Mouse (Mus musculus): ENCODE data around the gene Zbtb38.
"Not testable (repeated sequence)": the region's sequence is repeated elsewhere in the genome, so short reads cannot be mapped to it uniquely, and the experiment has no call there.

Zbtb38 gene

DNA sequence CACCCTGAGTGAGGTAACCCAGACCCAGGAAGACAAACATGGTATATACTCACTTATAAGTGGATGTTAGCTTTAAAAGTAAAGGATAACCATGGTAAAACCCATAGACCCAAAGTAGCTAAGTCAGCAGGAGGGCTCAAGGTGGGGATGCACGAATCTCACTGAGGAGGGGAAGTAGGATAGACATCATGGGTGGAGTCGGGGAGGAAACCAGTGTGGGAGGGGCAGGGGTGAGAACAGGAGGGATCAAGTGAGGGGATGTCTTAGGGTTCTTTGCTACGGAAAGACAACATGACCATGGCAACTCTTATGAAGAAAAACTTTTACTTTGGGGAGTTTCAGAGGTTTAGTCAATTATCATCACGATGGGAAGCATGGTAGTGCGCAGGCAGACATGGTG is 74.0 kb downstream of the Zbtb38 start:
- no peak for DNase-seq

DNA sequence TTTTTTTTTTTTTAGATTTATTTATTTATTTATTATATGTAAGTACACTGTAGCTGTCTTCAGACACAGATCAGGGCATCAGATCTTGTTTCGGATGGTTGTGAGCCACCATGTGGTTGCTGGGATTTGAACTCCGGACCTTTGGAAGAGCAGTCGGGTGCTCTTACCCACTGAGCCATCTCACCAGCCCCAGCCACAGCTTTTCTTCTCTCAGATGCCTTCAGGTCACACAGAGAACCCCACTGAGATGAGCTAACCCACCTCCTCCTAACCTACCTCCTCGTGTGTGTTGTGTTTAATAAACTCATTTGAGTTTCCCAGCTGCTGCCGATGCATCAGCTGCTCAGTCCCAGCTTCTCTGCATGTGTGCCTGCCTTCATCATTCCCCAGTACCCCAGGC is 74.9 kb downstream of the Zbtb38 start:
- not testable (repeated sequence) for DNase-seq

DNA sequence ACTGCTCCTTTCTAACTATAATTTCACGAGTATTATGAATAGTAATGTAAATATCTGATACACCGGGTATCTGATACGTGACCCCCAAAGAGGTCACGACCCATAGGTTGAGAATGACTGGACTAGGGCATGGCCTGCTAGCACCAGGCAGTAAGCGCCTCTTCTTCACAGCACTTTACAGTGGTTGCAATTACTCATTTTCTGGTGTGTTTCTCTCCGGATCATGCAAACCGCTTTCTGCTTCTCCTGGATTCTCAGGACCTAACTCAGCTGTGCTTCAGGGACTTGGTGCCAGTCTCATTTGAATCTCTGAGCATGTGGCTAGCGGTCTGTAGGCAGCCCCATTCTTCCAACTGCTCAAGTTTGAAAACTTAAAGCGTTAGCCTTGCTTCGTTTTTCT is 76.0 kb downstream of the Zbtb38 start:
- no peak for DNase-seq

DNA sequence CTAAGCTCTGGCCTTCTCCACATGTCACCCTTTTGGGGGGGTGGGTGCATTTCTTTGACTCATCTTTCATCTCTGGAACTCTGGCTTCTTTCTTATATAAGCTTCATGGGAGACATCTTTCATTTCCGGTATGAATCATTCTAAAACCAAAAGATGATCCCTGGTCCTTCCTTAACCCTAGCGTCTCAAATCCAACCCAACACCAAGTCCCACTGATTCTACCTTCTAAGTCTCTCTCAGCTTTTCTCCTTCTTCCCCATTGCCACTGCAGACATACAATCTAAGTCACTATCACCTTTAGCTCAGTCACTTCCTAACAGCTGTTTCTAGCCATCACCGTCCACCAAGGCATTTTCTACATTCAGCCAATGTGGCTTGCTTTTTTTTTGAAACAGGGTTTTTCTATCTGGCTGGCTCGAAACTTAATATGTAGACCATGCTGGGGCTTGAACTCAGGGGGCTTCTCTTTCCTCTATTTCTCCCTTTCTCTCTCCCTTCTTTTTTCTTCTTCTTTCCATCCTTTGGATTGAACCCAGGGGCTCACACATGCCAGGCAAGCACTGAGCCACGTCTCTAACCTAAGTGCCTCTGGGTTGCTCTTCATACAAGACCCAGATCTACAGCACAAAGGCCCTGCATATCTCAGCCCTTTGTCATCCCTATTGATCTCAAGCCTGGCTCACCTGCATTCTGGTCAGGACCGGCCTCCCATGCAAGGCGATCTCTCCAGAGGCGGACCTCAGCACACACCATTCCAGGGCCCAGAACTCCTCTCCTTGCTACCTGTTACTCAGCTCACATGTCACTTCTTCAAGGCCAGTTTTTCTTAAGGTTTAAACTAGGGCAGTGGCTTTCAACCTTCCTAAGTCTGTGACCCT is 76.6 kb downstream of the Zbtb38 start:
- no peak for DNase-seq

DNA sequence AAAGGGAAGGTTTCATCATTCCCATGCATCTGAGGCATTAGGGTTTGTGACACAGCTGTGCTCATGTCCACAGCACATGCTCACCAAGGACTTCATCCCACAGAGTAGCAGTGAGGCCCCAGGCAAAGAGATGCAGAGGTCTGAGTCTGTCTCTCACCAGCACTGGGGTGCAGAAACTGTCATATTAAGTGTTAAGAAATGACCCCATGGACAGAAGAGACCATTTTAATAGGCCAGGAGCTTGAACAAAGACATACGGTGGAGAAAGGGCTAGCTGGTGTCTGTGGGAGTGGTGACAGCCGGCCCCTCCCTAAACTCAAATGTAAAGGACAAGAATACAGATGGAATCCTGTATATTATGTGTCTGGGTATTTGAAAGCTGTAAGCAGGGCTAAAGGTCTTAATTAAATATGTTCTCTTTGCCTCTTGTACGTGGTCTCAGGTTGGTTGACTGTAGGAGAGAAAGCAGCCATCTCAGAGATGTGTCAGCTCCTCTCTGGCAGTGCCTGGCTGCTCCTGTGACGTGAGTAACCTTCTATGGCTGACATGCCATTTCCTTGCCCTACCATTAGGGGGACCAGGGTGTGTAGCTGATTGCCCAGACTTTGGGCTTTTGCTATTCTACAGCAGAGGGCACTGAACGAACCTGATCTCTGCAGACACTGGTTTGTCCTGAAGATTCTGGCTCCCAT is 77.4 kb downstream of the Zbtb38 start:
- DNase-seq = peak; percentile 79

DNA sequence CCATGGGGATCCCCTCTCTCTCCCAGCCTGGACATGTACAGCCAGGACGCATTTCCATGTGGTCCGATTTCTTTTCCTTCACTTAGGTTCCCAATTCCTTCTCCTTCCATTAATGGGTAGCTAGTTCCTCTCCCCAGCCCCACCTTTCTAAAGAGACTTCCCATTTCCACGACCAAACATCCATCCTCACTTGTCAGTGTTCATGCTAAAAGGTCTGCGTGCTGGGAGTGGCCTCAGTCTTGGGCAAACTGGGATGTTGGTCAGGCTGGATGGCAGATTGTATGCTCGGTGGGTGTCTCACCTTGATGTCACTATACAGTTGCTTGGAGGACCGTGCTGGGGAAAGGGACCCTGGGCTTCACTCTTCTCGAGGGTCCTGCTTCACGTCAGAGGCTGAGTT is 78.3 kb downstream of the Zbtb38 start:
- DNase-seq = no peak

DNA sequence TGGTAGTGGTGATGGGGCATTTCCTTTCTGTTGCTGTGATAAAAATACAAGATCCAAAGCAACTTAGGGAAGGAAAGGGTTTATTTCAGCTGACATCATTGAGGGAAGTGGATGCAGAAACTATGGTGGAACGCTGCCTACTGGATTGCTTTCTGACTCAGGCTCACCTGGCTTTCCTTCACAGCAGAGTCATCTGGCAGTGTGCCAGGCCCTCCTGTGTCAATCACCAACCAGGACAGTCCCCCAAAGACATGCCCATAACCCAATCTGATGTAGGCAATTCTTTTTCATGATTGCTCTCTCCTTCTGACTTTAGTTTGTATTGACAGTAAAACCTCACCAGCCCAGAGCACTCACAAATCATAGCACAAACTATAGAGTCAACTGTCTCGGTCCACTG is 80.2 kb downstream of the Zbtb38 start:
- DNase-seq = no peak

DNA sequence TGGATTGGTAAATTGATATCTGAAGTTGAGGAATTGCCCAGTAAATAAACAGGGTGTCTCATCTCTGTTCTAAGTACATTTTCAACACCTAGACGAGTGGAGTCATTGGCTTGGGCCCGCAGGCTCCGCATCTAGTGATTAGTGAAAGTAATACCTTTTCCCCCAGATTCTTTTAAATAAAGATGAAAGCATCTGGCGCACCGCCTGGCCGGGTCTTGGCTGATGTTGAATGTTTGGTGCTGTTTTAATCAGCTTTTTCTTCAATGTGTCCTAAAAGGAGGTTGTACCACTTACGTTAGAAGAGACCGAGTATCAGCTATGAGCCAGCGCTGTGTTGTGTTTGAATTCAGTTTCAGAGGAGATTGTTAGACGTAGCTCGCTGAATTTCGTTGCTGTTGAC is 81.4 kb downstream of the Zbtb38 start:
- no peak for DNase-seq

DNA sequence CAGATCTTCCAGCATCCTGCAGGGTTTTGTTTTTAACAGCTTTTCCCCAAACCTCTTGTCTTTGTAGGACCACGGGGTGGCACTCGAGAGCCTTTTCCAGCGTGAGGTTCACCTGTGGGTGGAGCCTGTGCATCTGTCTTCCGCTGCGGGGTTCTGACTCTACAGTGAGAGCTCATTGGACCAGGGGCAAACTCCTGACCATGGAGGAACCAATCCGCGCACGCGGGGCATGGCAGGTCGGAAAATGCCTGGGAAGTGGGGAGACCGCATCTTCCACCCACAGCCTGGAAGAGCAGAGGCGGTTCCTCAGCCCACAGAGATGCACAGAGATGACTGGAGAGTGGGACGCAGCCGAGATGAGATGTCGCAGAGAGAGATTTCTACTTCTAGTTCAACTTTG is 82.8 kb downstream of the Zbtb38 start:
- peak; percentile 98 for DNase-seq

DNA sequence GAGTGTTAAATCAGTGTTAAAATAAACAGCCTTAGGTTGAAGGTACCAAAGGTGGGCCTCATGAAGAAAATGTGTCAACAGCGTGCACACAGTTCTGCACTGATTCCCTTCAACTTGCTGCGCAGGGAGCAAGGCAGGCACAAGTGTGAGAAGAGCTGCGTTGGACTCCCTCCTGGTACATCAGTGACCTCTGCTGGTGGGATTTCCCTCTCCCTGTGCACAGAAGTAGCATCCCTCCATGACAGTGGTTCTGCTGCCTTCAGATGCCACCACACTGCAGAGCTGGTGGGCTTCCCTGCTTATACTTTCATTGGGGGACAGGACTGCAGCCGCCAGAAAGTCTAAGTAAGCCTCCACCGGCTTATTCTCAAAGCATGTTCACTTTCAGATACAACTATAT is 84.0 kb downstream of the Zbtb38 start:
- DNase-seq = peak; percentile 78

DNA sequence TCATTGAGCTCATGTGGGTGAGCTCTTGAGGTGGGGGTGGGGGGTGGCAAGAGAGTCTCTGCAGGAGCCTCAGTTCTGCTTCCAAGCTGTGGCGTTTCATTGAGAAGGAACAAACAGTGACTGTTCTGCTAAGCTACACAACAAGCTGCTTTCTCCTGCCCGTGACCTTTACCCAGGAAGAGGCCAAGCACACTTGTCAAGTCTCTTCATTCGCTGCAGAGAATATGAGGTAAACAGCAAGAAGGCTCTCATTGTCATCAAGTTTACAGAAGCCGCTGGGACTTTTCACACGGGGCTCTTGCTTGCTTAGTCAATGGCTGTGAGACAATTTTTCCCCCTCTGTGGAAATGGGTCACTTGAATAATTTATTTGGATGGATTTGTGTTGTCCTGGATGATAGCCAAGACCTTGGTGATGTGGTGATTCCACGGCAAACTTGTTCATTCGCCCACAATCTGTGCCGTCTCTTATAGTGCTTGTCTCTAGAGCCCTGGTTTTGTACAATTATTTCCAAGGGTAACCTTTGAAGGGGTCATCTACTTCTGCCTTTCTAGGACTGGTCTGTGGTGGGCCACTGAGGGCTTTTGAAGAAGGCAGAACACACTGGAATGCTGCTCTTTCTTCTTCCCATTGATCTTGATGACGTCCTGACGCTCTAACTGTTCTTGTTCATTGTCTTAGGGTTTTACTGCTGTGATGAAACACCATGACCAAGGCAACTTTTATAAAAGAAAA is 92.0 kb downstream of the Zbtb38 start:
- no peak for DNase-seq

DNA sequence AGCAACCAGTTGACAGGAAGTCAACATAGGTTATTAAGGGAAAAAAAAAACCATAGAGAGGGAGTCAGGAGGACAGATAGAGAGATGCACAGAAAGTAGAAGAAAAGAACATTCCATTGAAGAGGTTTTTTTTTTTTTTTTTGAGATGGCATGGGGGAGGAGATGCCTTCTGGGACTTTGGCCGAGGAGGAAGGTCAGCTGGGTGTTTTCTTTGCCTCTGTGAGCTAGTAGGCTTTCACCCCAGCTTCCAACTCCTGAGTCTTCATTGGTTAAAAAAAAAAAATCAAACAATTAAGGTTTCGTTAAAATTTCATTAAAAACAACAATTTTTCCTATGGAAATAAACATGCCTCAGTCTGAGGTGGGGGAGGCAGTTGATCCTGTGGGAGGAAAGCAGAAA is 92.8 kb downstream of the Zbtb38 start:
- no peak for DNase-seq

DNA sequence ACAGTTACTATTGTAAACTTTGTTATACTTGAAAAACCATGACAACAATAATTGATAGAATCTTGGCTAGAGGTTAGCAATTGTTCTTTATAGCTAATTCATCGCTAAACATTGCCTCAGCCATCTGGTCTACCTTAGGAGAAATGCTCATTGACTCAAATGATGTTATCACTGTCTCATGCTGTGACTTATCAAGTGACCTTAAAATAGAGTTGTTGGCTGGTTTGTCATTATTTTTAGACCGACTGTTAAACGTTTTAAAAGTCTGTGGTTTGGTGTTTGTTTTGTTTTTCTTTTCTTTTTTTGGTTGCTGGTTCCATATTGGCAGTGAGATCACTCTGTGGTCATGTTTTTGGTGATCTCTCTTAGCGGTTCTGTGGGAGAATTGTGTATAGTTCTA is 99.1 kb downstream of the Zbtb38 start:
- DNase-seq = no peak

DNA sequence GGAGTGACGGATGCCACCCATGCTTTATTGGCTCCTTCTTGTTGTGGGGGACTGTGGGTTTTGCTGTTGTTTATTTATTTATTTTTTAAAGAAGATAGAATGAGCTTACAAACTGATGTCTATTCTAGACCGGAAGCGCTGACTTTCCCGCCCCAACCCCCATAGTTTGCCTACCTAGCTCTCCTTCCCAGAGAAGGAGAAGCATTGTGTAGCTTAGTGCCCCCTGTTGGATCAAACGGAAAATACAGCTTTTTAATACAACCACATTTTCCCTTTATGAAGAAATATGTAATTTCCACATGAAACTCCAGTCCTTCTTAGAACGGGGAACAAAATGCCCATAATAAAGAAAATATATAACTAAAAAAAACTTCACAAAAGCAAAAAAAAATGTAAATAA is 99.9 kb downstream of the Zbtb38 start:
- DNase-seq = peak; percentile 57

DNA sequence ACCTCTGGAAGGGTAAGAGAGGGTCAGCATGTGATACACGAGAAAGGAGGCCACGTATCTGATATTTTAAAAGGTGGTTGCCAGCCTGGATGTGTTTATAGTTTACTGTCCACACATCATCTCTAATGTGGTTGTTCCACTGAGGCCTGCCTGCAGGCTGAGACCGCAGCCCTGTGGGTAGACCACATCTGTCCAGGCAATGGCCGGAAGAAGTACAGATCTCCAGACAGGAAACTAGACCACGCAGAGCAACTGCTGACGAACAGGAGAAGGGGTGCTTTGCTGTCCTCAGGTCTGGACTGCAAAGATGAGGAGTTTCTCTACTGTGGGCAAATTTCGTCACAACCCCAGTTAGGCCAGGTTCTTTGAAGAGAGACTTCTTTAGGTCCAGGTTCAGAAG is 101.8 kb downstream of the Zbtb38 start:
- no peak for DNase-seq

DNA sequence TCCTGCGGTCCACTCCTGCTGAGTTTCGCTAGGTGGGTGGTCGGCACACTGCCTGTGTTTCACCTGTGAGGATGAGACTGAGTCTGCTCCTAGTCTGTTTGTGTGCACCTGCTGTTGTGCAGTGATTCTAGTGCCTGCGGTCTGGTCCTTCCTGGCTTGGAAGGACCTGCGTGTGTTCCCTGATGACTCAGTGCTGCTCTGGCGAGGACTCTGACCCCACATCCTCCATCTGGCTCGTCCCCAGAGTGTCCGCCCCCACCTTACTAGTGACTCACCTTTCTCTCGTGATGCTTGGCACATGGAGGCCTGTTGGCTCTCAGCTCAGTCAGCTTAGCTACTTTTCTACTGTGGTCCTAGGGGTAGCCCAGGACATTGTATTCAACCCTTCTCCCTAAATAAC is 102.7 kb downstream of the Zbtb38 start:
- peak; percentile 82 for DNase-seq

DNA sequence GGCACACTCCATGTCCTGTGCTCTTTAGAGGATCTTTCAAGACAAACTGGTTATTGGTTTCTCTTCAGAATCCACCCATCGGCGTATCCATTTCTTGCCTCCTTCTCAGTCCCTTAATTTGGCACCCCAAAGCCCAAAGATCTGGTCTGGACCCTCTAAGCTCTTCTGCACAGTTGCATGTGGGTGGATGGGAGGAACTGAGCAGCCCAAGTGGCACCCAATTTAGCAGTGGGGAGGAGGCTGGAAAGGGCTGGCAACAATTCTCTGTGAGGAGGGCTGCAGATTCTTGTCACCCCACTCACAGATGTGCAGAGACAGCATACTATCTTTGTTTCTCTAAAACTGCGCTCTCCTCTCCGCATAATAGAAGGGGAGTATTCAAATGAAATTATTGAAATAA is 103.3 kb downstream of the Zbtb38 start:
- no peak for DNase-seq

DNA sequence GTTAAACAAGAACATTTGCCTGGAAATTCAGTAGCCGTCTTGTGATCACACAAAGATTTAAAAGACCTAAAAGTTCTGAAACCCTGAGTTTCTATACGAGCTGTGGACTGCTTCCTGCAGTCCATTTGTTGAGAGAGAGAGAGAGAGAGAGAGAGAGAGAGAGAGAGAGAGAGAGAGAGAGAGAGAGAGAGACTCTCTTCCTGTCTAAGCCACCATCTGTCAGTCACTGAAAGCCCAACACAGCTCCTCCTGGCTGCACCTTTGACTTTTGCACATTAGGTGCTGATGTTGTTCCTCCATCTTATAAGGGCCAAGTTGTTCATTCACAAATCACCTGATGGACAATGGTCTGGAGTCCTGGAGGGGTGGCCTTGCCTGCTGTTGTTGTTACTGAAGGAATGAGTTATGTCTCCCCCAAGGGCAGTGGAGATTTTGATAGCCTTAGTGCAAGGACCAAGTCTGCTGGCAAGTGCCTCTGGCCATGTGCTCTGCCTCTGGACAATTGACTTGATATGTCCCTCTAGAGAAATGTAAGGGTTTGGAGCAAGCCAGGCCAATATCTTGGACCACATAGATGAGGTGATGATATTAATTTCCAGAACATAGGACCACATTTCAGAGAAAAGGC is 105.8 kb downstream of the Zbtb38 start:
- no peak for DNase-seq

DNA sequence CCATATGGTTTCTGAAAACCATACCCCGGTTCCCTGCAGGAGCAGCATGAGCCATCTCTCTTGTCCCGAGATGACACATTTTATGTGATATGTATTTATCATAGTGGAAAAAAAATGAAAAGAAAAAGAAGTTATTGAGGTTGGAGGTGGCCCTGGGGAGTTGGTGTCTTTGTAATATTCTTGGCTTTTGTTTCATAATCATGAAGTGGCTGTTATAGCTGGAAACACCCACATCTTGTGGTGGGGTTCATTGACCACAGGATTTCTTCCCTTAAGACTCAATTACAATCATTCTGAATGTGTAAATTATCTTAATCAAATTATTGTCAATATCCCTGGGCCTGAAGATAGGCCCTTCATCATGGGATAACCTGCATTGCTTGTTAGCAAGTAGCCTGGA is 107.8 kb downstream of the Zbtb38 start:
- DNase-seq = no peak

DNA sequence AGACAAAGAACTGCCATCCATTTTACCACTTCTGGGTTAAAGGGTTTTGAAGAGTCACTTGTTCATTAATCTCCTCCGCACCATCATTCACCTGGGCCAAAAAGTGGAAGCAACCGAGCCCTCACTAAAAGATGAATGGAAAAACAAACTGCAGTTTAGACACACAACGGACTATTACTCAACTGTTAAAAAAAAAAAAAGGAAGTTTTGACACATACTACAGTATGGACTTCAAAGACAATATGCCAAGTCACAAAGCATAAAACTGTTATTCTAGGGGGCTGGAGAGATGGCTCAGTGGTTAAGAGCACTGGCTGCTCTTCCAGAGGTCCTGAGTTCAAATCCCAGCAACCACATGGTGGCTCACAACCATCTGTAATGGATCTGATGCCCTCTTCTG is 108.6 kb downstream of the Zbtb38 start:
- DNase-seq = not testable (repeated sequence)

DNA sequence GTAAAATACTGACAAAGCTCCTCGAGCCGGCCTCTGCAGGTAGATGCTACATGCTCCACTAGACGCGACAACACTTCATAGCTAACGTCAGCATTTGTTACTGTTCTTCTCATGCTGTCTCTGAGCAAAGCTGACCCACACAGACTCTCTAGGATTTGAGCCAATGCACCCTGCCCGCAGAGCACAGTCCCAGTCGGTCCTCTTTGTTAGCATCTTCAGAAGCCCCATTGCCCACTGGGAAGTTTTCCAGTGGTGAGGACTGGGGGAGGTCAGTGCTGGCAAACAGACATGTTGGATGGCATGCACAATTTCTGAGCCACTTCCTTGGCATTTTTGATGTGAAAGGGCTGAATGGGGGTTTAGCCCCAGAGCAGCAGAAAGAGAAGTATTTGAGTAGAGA is 113.2 kb downstream of the Zbtb38 start:
- DNase-seq = no peak

DNA sequence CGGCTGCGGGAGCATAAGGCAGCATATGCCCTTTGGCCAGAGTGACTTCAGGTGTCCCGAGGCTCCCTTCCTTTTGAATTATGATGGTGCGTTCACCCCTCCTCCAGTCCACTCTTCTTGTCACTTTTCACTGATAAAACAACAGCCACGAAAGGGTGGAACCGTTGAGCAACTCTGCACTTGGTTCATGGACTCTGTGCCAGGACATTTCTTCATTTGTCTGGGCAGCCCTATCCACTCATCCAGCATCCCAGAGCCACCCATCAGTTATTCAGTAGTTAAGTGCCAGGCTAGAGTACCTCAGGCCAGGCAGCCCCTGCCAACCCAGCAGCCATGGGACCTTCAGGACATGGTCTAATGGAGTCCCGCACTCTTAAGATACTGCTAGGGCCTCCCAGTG is 114.1 kb downstream of the Zbtb38 start:
- no peak for DNase-seq

DNA sequence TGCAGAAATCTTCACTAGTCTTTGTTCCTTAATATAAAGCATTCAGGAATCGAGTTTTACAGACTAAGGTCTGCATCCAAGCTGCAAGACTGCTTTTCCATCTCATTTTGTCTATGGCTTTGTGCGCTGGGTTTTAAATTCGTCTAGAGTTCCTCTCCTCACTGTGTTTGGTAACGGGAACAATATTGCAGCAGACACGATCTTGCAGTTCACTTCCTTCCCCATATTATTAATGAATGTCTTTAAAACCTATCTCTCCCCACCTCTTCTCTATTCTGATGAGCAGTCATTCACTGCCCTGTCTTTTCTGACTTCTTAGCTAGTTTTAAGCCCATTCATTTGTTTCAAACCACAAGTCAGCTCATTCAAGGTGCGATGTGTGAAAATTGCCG is 115.5 kb downstream of the Zbtb38 start:
- DNase-seq = no peak

All from cerebellum, adult 9-10 months (tissue).